Mouse (Mus musculus) layer of hippocampus, postnatal 10 days (tissue): Measurements from ENCODE around the gene Zbtb8os. TPM values are rescaled to one million over a fixed set of nuclear protein-coding genes. Genes with fewer than 3 reads are reported as not detected.

Source experiments
- DNase-seq, 2 experiments: peaks; one replicate each; pipeline ENCODE4 v3.0.0; 2021; ENCODE audit warnings: low spot score in 2 of 2
- long read RNA-seq: library from polyadenylated mRNA; stranded (forward); transcript quantifications from one replicate; pipeline ENCODE4 v2.0.0, GENCODE M21; 2023
- total RNA-seq, 2 experiments: library from RNA; stranded (reverse); gene quantifications; 2 replicates each; pipeline ENCODE4 v1.2.3; 2021

Zbtb8os gene
- total RNA-seq = 10 to 100 TPM; 26.9 to 30.2 TPM
- long read RNA-seq, transcript Zbtb8os-204 (7 exons, 3,833 nt) = major isoform, 24 of 30 reads
- long read RNA-seq, partial matches to known transcripts = 3 of 30 reads
- long read RNA-seq, other reads (novel, unspliced or antisense) = 1 of 30 reads

- peak; percentile 94 to 96 for DNase-seq
Observed at GRCm38 (mm10) chr4:129335216-129336074, at the start of gene Zbtb8os, which contains the start of gene Rbbp4. TSS of gene Zbtb8os (plus strand) at chr4:129335695. TSS of gene Rbbp4 (minus strand) at chr4:129335370.

GRCm38 (mm10) chr4:129286001-129286682, 49.4 kb upstream of the Zbtb8os start:
- no peak for DNase-seq

GRCm38 (mm10) chr4:129286683-129287471, 48.6 kb upstream of the Zbtb8os start:
- DNase-seq = no peak

GRCm38 (mm10) chr4:129287472-129287981, 48.0 kb upstream of the Zbtb8os start, which contains the start of gene Sync:
TSS of gene Sync (plus strand) at chr4:129287617.
- no peak for DNase-seq

- no peak for DNase-seq
Observed at GRCm38 (mm10) chr4:129288067-129288466, 47.4 kb upstream of the Zbtb8os start.

GRCm38 (mm10) chr4:129289671-129290070, 45.8 kb upstream of the Zbtb8os start:
- no peak for DNase-seq

GRCm38 (mm10) chr4:129292831-129293230, 42.7 kb upstream of the Zbtb8os start:
- no peak for DNase-seq

GRCm38 (mm10) chr4:129293702-129294101, 41.8 kb upstream of the Zbtb8os start:
- no peak for DNase-seq

- DNase-seq = no peak
Observed at GRCm38 (mm10) chr4:129295188-129295587, 40.3 kb upstream of the Zbtb8os start.

GRCm38 (mm10) chr4:129296066-129296465, 39.4 kb upstream of the Zbtb8os start:
- DNase-seq = no peak

GRCm38 (mm10) chr4:129297724-129298123, 37.8 kb upstream of the Zbtb8os start:
- no peak for DNase-seq

- no peak for DNase-seq
Observed at GRCm38 (mm10) chr4:129299121-129299520, 36.4 kb upstream of the Zbtb8os start.

- no peak for DNase-seq
Observed at GRCm38 (mm10) chr4:129303401-129303800, 32.1 kb upstream of the Zbtb8os start.

GRCm38 (mm10) chr4:129303816-129304215, 31.7 kb upstream of the Zbtb8os start:
- DNase-seq = no peak

- no peak for DNase-seq
Observed at GRCm38 (mm10) chr4:129304306-129304705, 31.2 kb upstream of the Zbtb8os start.

GRCm38 (mm10) chr4:129307936-129308335, 27.6 kb upstream of the Zbtb8os start:
- no peak for DNase-seq

GRCm38 (mm10) chr4:129313886-129314285, 21.6 kb upstream of the Zbtb8os start:
- DNase-seq = no peak

- no peak for DNase-seq
Observed at GRCm38 (mm10) chr4:129320876-129321275, 14.6 kb upstream of the Zbtb8os start.

GRCm38 (mm10) chr4:129322042-129322441, 13.5 kb upstream of the Zbtb8os start:
- DNase-seq = no peak

GRCm38 (mm10) chr4:129323491-129323890, 12.0 kb upstream of the Zbtb8os start:
- DNase-seq = no peak

GRCm38 (mm10) chr4:129324756-129325155, 10.7 kb upstream of the Zbtb8os start:
- DNase-seq = no peak
